Mouse (Mus musculus) adipocyte (in vitro differentiated cells): ENCODE measurements around the gene Ireb2.
"Not testable (repeated sequence)": the region's sequence is repeated elsewhere in the genome, so short reads cannot be mapped to it uniquely, and the experiment has no call there.

Source experiments
- DNase-seq: peaks from one replicate; pipeline ENCODE4 v3.0.0-alpha.2; 2016; ENCODE audit warnings: low spot score

Ireb2 gene

DNA sequence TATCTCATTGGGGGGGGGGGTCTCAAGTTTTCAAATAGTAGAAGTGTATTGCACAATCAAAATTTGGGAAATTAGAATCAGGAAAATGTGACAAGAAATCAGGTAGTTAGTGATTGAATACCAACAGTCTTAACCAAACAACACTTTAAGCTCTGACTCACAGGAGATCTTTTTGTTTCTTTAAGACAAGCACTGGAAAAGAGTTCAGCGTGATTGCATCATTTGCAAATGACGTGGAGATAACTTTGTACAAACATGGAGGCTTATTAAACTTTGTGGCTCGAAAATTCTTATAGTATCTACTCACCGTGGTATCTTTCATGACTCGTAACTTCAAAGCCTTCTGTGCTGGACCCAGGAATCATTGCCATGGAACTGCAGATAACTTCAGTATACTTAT, 45.9 kb downstream of the Ireb2 start:
- peak; percentile 57 for DNase-seq

DNA sequence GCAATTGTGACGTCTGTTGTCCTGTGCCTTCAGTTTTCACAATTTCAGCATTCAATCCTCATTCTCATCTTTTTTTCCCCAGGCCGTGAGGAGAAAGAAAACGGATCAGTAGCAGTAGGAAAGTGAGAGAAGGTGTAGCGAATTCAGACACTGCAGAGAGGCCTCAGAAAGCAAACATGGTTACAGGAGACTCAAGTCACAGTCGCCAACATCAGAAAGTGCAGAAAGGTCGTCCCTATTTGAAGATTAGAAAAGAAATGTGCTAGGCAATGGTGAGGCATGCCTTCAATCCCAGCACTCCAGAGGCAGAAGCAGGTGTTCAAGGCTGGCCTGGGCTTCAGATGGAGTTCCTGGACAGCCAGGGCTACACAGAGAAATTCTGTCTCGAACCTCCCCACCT, 52.0 kb downstream of the Ireb2 start:
- no peak for DNase-seq

DNA sequence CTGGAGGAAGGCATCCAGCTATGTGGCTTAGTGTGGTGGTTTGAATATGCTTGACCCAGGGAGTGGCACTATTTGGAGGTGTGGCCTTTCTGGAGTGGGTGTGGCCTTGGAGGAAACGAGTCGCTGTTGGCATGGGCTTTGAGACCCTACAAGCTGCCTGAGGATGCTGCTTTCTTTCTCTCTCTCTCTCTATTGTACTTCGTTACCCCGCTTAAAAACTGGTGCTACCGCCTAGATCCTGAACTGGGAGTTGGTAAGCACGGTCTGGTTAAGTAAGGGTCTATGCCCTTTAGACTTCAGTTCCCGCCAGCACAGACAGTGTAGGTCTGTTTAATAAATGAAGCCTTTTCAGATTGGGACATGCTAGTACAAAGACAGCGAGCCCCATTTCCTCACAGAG, 52.8 kb downstream of the Ireb2 start:
- no peak for DNase-seq

DNA sequence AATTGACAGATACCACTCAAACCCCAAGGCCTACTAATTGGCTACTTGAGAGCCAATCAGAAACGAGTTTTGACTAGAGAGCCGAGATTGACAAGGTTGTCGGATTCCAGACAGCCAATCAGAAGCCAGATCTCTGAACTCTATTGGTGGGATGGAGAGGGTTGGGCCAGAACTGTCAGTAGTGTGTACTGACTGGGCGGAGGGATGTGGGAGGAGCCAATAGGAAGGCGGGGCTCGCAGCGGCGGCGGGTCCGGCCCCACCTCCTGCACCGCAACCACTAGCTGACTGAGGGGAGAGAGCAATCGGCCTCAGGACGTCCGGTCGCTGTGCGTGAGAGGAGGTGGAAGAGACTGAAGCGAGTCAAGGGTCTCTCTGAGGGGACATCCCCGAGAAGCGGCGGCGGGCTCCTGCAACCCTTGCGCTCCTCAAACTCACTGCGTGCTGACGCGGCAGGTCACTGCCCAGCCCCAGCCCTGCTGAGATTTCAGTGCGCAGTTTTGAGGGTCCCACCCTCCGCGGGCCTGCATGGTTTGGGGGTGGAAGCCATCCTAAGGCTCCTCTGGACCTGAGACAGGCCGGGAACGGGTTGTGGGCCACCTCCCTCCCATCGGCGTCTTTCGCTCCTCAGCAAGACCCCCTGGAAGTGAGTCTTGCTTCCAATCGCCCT, 53.6 kb downstream of the Ireb2 start, which contains the start of gene Hykk:
Gene Hykk (plus strand): TSS at position 274 of the 668 bp plus-strand sequence.
- peak; percentile 45 for DNase-seq

DNA sequence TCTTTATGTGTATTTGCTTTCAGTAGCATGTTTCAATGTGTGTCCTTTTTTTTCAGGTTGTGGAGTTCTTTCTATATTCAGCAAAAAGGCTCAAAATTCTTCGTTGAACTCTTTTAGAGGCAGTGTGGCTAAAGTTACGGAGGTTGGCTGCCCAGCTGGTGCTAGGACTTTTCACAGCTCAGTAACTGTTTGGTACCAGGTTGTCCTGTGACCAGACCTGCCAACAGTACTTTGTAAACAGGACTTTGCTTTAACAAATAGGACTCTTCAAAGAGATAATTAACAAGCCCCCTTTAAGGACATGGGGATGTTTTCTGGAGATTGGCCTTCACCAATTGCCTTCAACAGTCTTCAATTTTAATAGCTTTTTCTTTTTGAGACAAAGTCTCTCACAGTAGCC, 54.6 kb downstream of the Ireb2 start:
- DNase-seq: no peak

GRCm38 (mm10) chr9:54918781-54919180, 55.2 kb downstream of the Ireb2 start:
- no peak for DNase-seq

DNA sequence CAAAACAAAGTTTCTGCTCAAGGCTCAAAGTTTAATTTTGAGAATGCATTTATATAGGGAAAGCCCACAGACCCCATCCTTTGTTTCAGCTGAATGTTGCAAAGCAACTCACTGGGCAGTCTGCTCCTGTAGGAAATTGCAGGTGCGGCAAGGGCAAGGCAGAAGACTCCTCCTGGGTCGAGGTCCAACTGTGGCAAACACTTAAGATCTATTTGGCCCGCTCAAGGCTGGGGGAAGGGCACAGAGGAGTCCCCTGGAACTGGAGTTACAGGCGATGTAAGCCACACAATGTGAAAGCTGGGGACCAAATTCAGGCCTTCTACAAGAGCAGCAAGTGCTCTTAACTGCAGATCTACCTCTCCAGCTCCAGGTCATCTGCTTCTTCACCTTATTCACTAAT, 56.4 kb downstream of the Ireb2 start:
- no peak for DNase-seq

GRCm38 (mm10) chr9:54930741-54931140, 67.2 kb downstream of the Ireb2 start:
- DNase-seq: no peak

GRCm38 (mm10) chr9:54931765-54932164, 68.2 kb downstream of the Ireb2 start:
- no peak for DNase-seq

DNA sequence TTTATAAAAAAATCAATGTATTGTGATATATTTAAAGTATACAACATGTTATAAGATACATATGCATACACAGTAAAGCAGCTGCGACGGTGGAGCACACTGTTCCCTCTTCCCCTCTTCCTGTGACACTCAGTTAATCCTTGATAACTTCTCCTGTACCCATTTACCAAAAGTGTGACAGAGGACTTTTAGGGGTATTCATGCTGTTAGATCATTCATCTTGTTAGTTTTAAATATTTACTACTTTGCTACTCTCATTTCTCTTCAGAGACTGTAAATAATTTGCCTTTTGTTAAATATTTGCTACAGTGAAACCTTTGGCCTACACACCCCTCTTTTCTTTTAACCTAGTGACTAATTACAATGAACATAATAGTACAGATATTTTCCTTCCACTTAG, 68.8 kb downstream of the Ireb2 start:
- DNase-seq: no peak

DNA sequence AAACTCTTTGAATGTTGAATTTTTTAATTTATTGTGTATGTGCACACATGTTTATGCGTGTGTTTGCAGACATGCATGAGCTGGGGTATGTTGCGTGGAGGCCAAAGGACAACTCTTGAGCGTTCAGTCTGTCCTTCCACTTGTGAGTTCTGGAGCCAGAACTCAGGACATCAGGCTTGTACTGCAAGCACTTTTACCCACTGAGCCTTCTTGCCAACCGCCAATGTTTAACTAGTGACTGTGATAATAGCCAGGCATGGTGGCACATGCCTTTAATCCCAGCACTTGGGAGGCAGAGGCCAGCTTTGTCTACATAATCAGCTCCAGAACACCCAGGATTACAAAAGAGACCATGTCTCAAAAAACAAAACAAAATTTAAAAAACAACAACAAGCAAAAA, 78.5 kb downstream of the Ireb2 start:
- DNase-seq: peak; percentile 31

DNA sequence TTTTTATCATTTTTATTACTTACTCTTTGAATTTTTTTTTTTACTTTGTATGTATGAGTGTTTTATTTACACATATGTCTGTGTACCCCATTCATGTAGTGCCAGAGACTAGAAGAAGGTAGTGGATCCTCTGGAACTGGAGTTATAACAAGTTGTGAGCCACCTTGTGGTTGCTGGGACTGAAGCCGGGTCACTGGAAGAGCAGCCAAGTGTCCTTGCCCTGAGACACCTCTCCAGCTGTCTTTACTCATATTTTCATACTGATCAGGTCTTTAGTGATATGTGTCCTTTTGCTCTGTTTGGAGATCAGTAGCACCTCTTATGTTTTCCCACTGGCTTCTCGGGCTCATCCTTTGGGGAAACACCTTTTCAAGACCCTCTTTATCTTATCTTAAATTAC, 80.9 kb downstream of the Ireb2 start:
- DNase-seq: no peak

- no peak for DNase-seq
Observed at GRCm38 (mm10) chr9:54946256-54946655, 82.7 kb downstream of the Ireb2 start.

DNA sequence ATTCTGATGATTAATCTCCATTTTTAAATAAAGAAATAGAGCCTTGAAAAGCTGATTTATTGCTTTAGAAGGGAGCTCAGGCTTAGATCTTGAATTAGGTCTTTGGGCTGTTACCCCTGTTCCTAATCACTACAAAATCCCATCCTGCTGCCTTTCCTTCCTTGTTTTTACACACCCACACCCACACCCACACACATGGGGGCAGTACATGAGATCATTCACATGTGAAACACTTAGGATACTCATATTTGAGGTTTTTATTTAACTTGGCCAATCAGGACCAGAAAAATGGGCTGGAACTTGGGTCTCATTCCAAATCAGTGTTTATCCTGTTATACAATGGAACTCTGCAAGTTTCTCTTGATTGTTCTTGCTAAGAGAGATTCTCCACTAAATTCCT, 85.9 kb downstream of the Ireb2 start:
- no peak for DNase-seq

- DNase-seq: not testable (repeated sequence)
Observed at GRCm38 (mm10) chr9:54950162-54950561, 86.6 kb downstream of the Ireb2 start.

DNA sequence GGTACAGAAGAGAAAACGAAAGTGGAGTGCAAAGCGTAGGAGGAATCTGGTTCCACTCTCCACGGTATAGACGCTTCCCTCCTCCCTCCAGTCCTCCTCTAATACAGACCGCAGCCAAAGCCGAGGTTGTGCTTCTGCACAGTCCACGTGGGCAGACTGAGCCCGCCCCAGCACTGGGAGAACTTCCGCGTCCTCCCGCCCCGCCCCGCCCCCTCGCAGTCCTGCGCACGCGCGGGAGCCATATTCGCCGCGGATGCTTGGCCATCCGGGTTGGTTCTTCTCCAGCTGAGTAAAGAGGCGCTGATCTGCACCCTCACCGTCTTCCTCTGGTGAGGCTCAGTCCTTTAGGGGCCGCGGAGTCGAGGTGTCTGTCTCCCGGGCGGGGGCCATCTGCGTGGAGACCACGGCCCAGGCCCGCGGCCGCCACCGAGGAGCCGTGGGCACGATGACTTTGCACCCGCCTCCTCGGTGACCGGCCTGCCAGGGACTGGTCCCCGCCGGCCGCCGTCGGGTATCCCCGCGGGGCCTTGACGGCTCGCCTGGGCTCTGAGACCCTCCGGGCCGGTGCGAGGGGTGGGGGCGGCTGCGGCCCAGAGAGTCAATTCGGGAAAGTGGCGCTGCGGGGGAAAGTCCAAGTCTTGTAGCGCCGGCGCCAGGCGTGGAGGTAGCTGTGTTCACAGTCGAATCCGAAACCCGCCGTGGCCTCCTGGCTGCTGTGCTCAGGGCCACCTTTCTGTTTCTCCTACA, 87.2 kb downstream of the Ireb2 start, which contains the start of the genes Psma4 and AY074887:
Gene Psma4 (plus strand): TSS at position 216 of the 747 bp plus-strand sequence.
Gene AY074887 (minus strand): TSS at position 424 of the 747 bp plus-strand sequence.
- DNase-seq: peak; percentile 93

DNA sequence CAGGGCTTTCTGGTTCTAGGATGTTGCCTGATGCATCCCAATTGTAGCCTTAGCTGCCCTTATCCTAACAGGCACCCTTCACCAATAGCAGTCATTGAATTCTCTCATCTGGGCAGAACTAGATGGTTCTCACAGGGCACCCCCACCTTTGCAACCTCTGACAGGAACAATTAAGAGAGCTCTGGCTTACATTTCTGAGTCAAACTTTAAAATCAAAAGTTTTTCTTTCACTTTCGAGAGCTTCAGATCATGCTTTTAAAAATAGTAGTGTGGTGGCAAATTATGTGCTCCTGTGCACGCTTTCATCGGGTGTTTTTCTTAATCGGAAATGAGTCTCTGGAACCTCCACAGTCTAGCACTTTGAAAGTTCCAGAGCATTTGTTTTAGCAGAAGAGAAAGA, 97.5 kb downstream of the Ireb2 start:
- DNase-seq: no peak
